Mouse (Mus musculus) MEL (cell line): Measurements from ENCODE around the gene Gpc5.

ENCODE experiments used
- CHD2 ChIP-seq: IDR thresholded peaks from 2 replicates; pipeline ENCODE4 v1.6.1; 2011; ENCODE audit warnings: low read length, improper control_type of control experiment
- CTCF ChIP-seq, 3 experiments: IDR thresholded peaks in 2 of 3; conservative IDR thresholded peaks in 1 of 3; 2 replicates each; pipeline ENCODE4 v1.5.1; 2011 to 2012; ENCODE audit warnings: low read length in 3 of 3, low read depth in 2 of 3, mild to moderate bottlenecking in 2 of 3, improper control_type of control experiment in 1 of 3, inconsistent platforms in 1 of 3, mixed read lengths in 1 of 3, moderate library complexity in 1 of 3; ENCODE audit not compliant: control insufficient read depth in 1 of 3, insufficient read depth in 1 of 3, poor library complexity in 1 of 3, severe bottlenecking in 1 of 3
- E2F4 ChIP-seq: IDR thresholded peaks from 2 replicates; pipeline ENCODE4 v1.6.1; 2011; ENCODE audit warnings: low read depth, low read length, improper control_type of control experiment, borderline replicate concordance
- GATA1 ChIP-seq: IDR thresholded peaks from 2 replicates; pipeline ENCODE4 v1.6.1; 2011; ENCODE audit warnings: low read depth, low read length, improper control_type of control experiment
- HCFC1 ChIP-seq: IDR thresholded peaks from 2 replicates; pipeline ENCODE4 v1.6.1; 2012; ENCODE audit warnings: low read depth, mild to moderate bottlenecking, inconsistent platforms, low read length, improper control_type of control experiment, moderate library complexity
- MAX ChIP-seq: IDR thresholded peaks from 2 replicates; pipeline ENCODE4 v1.6.1; 2011; ENCODE audit warnings: low read length, improper control_type of control experiment
- POLR2A ChIP-seq, 2 experiments: IDR thresholded peaks; 2 replicates each; pipeline ENCODE4 v1.6.1; 2011 to 2012; ENCODE audit warnings: low read length in 2 of 2, mild to moderate bottlenecking in 2 of 2, control low read depth in 1 of 2, improper control_type of control experiment in 1 of 2, low read depth in 1 of 2, moderate library complexity in 1 of 2; ENCODE audit not compliant: control insufficient read depth in 1 of 2, insufficient read depth in 1 of 2, poor library complexity in 1 of 2
- USF2 ChIP-seq, 2 experiments: IDR thresholded peaks; 2 replicates each; pipeline ENCODE4 v1.6.1; 2011 to 2012; ENCODE audit warnings: improper control_type of control experiment in 2 of 2, low read length in 2 of 2, borderline replicate concordance in 1 of 2, inconsistent platforms in 1 of 2, low read depth in 1 of 2, mild to moderate bottlenecking in 1 of 2; ENCODE audit not compliant: insufficient read depth in 1 of 2

- TF ChIP-seq E2F4, result no peak
- no peak for TF ChIP-seq POLR2A (IDR thresholded peaks at IDR 0.05; ENCODE audit: control insufficient read depth in 1 of 2, insufficient read depth in 1 of 2, low read depth in 1 of 2, low read length in 2 of 2, poor library complexity in 1 of 2)
- TF ChIP-seq USF2 (IDR thresholded peaks at IDR 0.05; ENCODE audit: borderline replicate concordance in 1 of 2, insufficient read depth in 1 of 2, low read depth in 1 of 2, low read length in 2 of 2), result no peak
- TF ChIP-seq CTCF (IDR thresholded peaks at IDR 0.05 in 2 of 3, conservative IDR thresholded peaks at IDR 0.05 in 1 of 3; ENCODE audit: control insufficient read depth in 1 of 3, insufficient read depth in 1 of 3, low read depth in 2 of 3, low read length in 3 of 3, poor library complexity in 1 of 3, severe bottlenecking in 1 of 3), result no peak
- TF ChIP-seq CHD2, result no peak
- no peak for TF ChIP-seq GATA1
- TF ChIP-seq MAX, result no peak
- no peak for TF ChIP-seq HCFC1
Observed at GRCm38 (mm10) chr14:115236387-115236786, 144.4 kb downstream of the Gpc5 start.
